Mouse (Mus musculus) lung, embryonic 16.5 days (tissue): ENCODE results near the gene Zcchc9. TPM values are rescaled to one million over a fixed set of nuclear protein-coding genes. Genes with fewer than 3 reads are reported as not detected.

Experiments
- ATAC-seq: fragments of 200-750 bp; cut with Nextera tagmentation; 2 replicates; pipeline ENCODE4 v1.8.0; 2017; ENCODE audit warnings: low read depth, mild to moderate bottlenecking, moderate library complexity
- H3K27ac ChIP-seq: fragments of 300-500 bp; sonication (generic); 2 replicates; pipeline ENCODE4 v1.5.1; 2014; ENCODE audit warnings: mild to moderate bottlenecking, control low read depth, low read length
- H3K27me3 ChIP-seq: fragments of 300-500 bp; sonication (generic); 2 replicates; pipeline ENCODE4 v1.6.1; 2014; ENCODE audit warnings: low read depth, low read length, mixed read lengths; ENCODE audit not compliant: control insufficient read depth, insufficient read depth
- H3K36me3 ChIP-seq: fragments of 300-500 bp; sonication (generic); 2 replicates; pipeline ENCODE4 v1.6.1; 2014; ENCODE audit warnings: low read length; ENCODE audit not compliant: control insufficient read depth, insufficient read depth
- H3K4me1 ChIP-seq: fragments of 300-500 bp; sonication (generic); replicated peaks from 2 replicates; pipeline ENCODE4 v1.6.1; 2014; ENCODE audit warnings: low read length, mixed read lengths; ENCODE audit not compliant: control insufficient read depth, insufficient read depth
- H3K4me2 ChIP-seq: fragments of 300-500 bp; sonication (generic); 2 replicates; pipeline ENCODE4 v1.6.1; 2014; ENCODE audit warnings: low read depth, low read length, control low read depth
- H3K4me3 ChIP-seq: fragments of 300-500 bp; sonication (generic); 2 replicates; pipeline ENCODE4 v1.5.1; 2014; ENCODE audit warnings: mild to moderate bottlenecking, low read length, control low read depth
- H3K9ac ChIP-seq: fragments of 300-500 bp; sonication (generic); 2 replicates; pipeline ENCODE4 v1.6.1; 2014; ENCODE audit warnings: low read length, control low read depth
- H3K9me3 ChIP-seq: fragments of 300-500 bp; sonication (generic); 2 replicates; pipeline ENCODE4 v1.6.1; 2016; ENCODE audit warnings: low read length; ENCODE audit not compliant: control insufficient read depth
- WGBS: fragments of 180-500 bp; shearing (Covaris S2); extraction: QIAGEN DNeasy Blood & Tissue Kit; methylation state at CpG from one replicate; pipeline ENCODE4 v1.1.7; 2014; 5-methylcytosine and 5-hydroxymethylcytosine counted together
- microRNA-seq: library from miRNA; unstranded; fragments of <30 nt; microRNA quantifications from one replicate; pipeline ENCODE4, GENCODE M21; 2016
- polyA plus RNA-seq: library from polyadenylated mRNA; unstranded; fragments of >200 nt; fragmentation: Nextera tagmentation; extraction: Ambion mirVana; gene quantifications from 2 replicates; pipeline ENCODE4 v1.2.1, GENCODE M21; 2015

Zcchc9 gene
- polyA plus RNA-seq, 1 experiment from 2014 or later, result 33.1 TPM

GRCm38 (mm10) chr13:91754762-91755161 is 52.7 kb downstream of the Zcchc9 start:
- no peaks in the 10 kb centered on the region for H3K9me3 ChIP-seq
- no peaks in the 10 kb centered on the region for H3K4me1 ChIP-seq
- no peak overlapping the region for H3K27ac ChIP-seq
- ATAC-seq, result no peak
- no peak overlapping the region for H3K9ac ChIP-seq
- H3K4me2 ChIP-seq, result no peak overlapping the region
- no peaks in the 10 kb centered on the region for H3K36me3 ChIP-seq
- H3K4me3 ChIP-seq, result no peak overlapping the region
- no peaks in the 10 kb centered on the region for H3K27me3 ChIP-seq

- Histone ChIP-seq H3K9me3 (no peaks in the 10 kb centered on the region), H3K4me3 (no peak overlapping the region), H3K9ac (no peak overlapping the region), H3K27ac (no peak overlapping the region), H3K4me1 (no peaks in the 10 kb centered on the region), H3K27me3 (no peaks in the 10 kb centered on the region), H3K4me2 (no peak overlapping the region), H3K36me3 (no peaks in the 10 kb centered on the region)
- WGBS, result 43% methylated on average over 4 of the region's 4 CpGs
- ATAC-seq, result no peak
Measured at GRCm38 (mm10) chr13:91753724-91754123, 53.8 kb downstream of the Zcchc9 start.

- H3K4me3 ChIP-seq, result no peak overlapping the region
- ATAC-seq, result no peak
- WGBS, result 52% methylated on average over 4 of the region's 4 CpGs
- no peak overlapping the region for H3K27ac ChIP-seq
- no peak overlapping the region for H3K4me2 ChIP-seq
- no peaks in the 10 kb centered on the region for H3K9me3 ChIP-seq
- H3K4me1 ChIP-seq, result no peaks in the 10 kb centered on the region
- H3K9ac ChIP-seq, result no peak overlapping the region
- no peaks in the 10 kb centered on the region for H3K27me3 ChIP-seq
- H3K36me3 ChIP-seq, result no peaks in the 10 kb centered on the region
Measured at GRCm38 (mm10) chr13:91749981-91750380, 57.5 kb downstream of the Zcchc9 start.

- H3K36me3 ChIP-seq, result no peaks in the 10 kb centered on the region
- ATAC-seq, result no peak
- WGBS, result 87% methylated on average over 2 of the region's 2 CpGs
- no peaks in the 10 kb centered on the region for H3K27me3 ChIP-seq
- H3K9me3 ChIP-seq, result no peaks in the 10 kb centered on the region
- H3K4me2 ChIP-seq, result no peak overlapping the region
- no peak overlapping the region for H3K4me3 ChIP-seq
- no peaks in the 10 kb centered on the region for H3K4me1 ChIP-seq
- H3K27ac ChIP-seq, result no peak overlapping the region
- no peak overlapping the region for H3K9ac ChIP-seq
Measured at GRCm38 (mm10) chr13:91748401-91748800, 59.1 kb downstream of the Zcchc9 start.

Small RNA genes lying within 50 kb of the gene (microRNA-seq; reads per million reads assigned to microRNA genes)
- gene Gm27656, result not detected

Other genes starting within 250 kb of the Zcchc9 start
- not detected in 2 replicates for gene Acot12, start 66.2 kb downstream of the Zcchc9 start, polyA plus RNA-seq
- gene Ckmt2, start 69.2 kb upstream of the Zcchc9 start, polyA plus RNA-seq, result 1.8 and 5.7 TPM in 2 replicates